9 mouse cellular contexts compared by ENCODE assay signal in genomic region chr17:83526091-83526561, GRCm38 (mm10). TPM values are rescaled to one million over a fixed set of nuclear protein-coding genes. Genes with fewer than 3 reads are reported as not detected.
DNase-seq lines count a peak whose midpoint lies in the region; ATAC-seq lines count a peak whose summit lies in the region.
"Had no signal": no experiment of that assay in that cellular context is flagged by ENCODE, and none has a peak within 500 bp of the region (broad histone marks: within the 10 kb centered on the region; RNA-seq: fewer than 3 reads in every experiment).

No protein-coding gene starts in this region.

- peaks cover 38% of the 10 kb centered on the region for H3K4me1 ChIP-seq in erythroblast, embryonic 14.5 days (ENCODE audit: control insufficient read depth)
- peaks cover 34% of the 10 kb centered on the region for H3K4me1 ChIP-seq in forebrain, embryonic 15.5 days

- no peaks in the 10 kb centered on the region for H3K9me3 ChIP-seq in erythroblast, embryonic 14.5 days (ENCODE audit: control insufficient read depth, low read length)
- no peaks in the 10 kb centered on the region for H3K9me3 ChIP-seq in forebrain, embryonic 15.5 days

- peak; percentile 26 for DNase-seq in CD4-positive helper T cell, adult 2 months (ENCODE audit: low read depth, low spot score)
- no peak for DNase-seq in gastrocnemius, postnatal 10 days
- no peak for DNase-seq in adrenal gland, postnatal 10 days
- no peak for DNase-seq in adrenal gland, adult 8-10 months

- H3K4me3 ChIP-seq in erythroblast, embryonic 14.5 days (replicated peaks): peak overlapping the region; percentile 37
- H3K4me3 ChIP-seq in forebrain, embryonic 15.5 days: no peak overlapping the region
- H3K4me3 ChIP-seq: myocyte had no signal

- no peak for ATAC-seq in erythroblast, adult 5-6 weeks (replicated peaks; ENCODE audit: low FRiP score, poor library complexity, severe bottlenecking)
- ATAC-seq in forebrain, embryonic 15.5 days (replicated peaks): no peak; the same call in 1 of the 2 replicates
- ATAC-seq in megakaryocyte progenitor cell, adult 5-6 weeks (replicated peaks; ENCODE audit: poor library complexity): peak; percentile 23; the same call in 1 of the 2 replicates

- peak overlapping the region; percentile 53; the same call in 1 of the 2 replicates for H3K27ac ChIP-seq in forebrain, embryonic 15.5 days (replicated peaks)

- H3K36me3 ChIP-seq in erythroblast, embryonic 14.5 days (ENCODE audit: control insufficient read depth): no peaks in the 10 kb centered on the region
- no peaks in the 10 kb centered on the region for H3K36me3 ChIP-seq in forebrain, embryonic 15.5 days

- H3K9ac ChIP-seq in forebrain, embryonic 15.5 days (replicated peaks): no peak overlapping the region

- no peak overlapping the region for H3K4me2 ChIP-seq in forebrain, embryonic 15.5 days (replicated peaks)

- H3K27me3 ChIP-seq in erythroblast, embryonic 14.5 days (ENCODE audit: control insufficient read depth): no peaks in the 10 kb centered on the region
- no peaks in the 10 kb centered on the region for H3K27me3 ChIP-seq in forebrain, embryonic 15.5 days

- whole genome bisulfite sequencing in forebrain, embryonic 15.5 days: 4% methylated on average over 5 of the region's 5 CpGs

RNA-seq across cellular contexts. Expression of gene Cox7a2l, which starts 9.0 kb away (rescaled TPM):
- 4.1 and 7.3 TPM in 2 replicates for polyA plus RNA-seq in erythroblast, embryonic 14.5 days (2012)
- total RNA-seq in erythroblast, adult 5-6 weeks (2015; ENCODE audit: low replicate concordance): 86.7 and 92.8 TPM in 2 replicates
- 57.4 and 72.8 TPM in 2 replicates for total RNA-seq in erythroblast, adult 5-6 weeks (2017; ENCODE audit: low replicate concordance)
- 180 TPM in 2 replicates for polyA plus RNA-seq in forebrain, embryonic 15.5 days (2015; fragmentation: Nextera tagmentation; extraction: Ambion mirVana)
- total RNA-seq in megakaryocyte progenitor cell, adult 5-6 weeks (2015): 219 and 228 TPM in 2 replicates
- 193 and 195 TPM in 2 replicates for total RNA-seq in megakaryocyte progenitor cell, adult 5-6 weeks (2017)
- total RNA-seq in gastrocnemius, postnatal 10 days (2021): 100 to 1,000 TPM; 140 TPM
- total RNA-seq in adrenal gland, postnatal 10 days (2021): 100 to 1,000 TPM; 271 to 309 TPM
- total RNA-seq in adrenal gland, adult 8-10 months (2022): 100 to 1,000 TPM; 167 to 202 (median 190) TPM
